Mouse (Mus musculus) myocyte (in vitro differentiated cells): Measurements from ENCODE around the gene Mn1. TPM values are rescaled to one million over a fixed set of nuclear protein-coding genes. Genes with fewer than 3 reads are reported as not detected.

Source experiments
- H3K27me3 ChIP-seq: one replicate; pipeline ENCODE4 v1.6.1; 2011; ENCODE audit not compliant: control insufficient read depth, insufficient read depth, insufficient read length
- H3K36me3 ChIP-seq: one replicate; pipeline ENCODE4 v1.6.1; 2011; ENCODE audit not compliant: control insufficient read depth, insufficient read depth
- H3K4me2 ChIP-seq: one replicate; pipeline ENCODE4 v1.6.1; 2011; ENCODE audit warnings: low read depth, control low read depth
- H3K4me3 ChIP-seq: one replicate; pipeline ENCODE4 v1.5.1; 2011; ENCODE audit warnings: mild to moderate bottlenecking, control low read depth, moderate library complexity
- H3K79me2 ChIP-seq: one replicate; pipeline ENCODE4 v1.6.1; 2011; ENCODE audit not compliant: control insufficient read depth, insufficient read depth
- H3ac ChIP-seq: one replicate; pipeline ENCODE4 v1.6.1; 2011; ENCODE audit not compliant: control insufficient read depth, insufficient read length
- CEBPB ChIP-seq: IDR thresholded peaks from 2 replicates; pipeline ENCODE4 v1.6.1; 2011; ENCODE audit warnings: mild to moderate bottlenecking, moderate library complexity; ENCODE audit not compliant: poor library complexity, insufficient read depth, severe bottlenecking
- E2F4 ChIP-seq: IDR thresholded peaks from one replicate; pipeline ENCODE4 v1.6.1; 2011; ENCODE audit warnings: mild to moderate bottlenecking, control low read depth, moderate library complexity; ENCODE audit not compliant: insufficient read depth
- MAX ChIP-seq: IDR thresholded peaks from one replicate; pipeline ENCODE4 v1.6.1; 2011; ENCODE audit warnings: low read depth, mild to moderate bottlenecking, control low read depth
- MYOD1 ChIP-seq, 3 experiments: IDR thresholded peaks; one replicate each; pipeline ENCODE4 v1.6.1; 2011; ENCODE audit warnings: control low read depth in 2 of 3, low read depth in 2 of 3, mild to moderate bottlenecking in 2 of 3, moderate library complexity in 1 of 3; ENCODE audit not compliant: insufficient read length in 2 of 3, control insufficient read depth in 1 of 3
- MYOG ChIP-seq, 3 experiments: IDR thresholded peaks; one replicate each; pipeline ENCODE4 v1.6.1; 2011; ENCODE audit warnings: control low read depth in 2 of 3, low read depth in 2 of 3, mild to moderate bottlenecking in 2 of 3; ENCODE audit not compliant: insufficient read length in 2 of 3, control insufficient read depth in 1 of 3, insufficient read depth in 1 of 3
- POLR2A ChIP-seq: IDR thresholded peaks from one replicate; pipeline ENCODE4 v1.6.1; 2011; ENCODE audit warnings: low read depth, mild to moderate bottlenecking, control low read depth, moderate library complexity; ENCODE audit not compliant: insufficient read length
- POLR2AphosphoS2 ChIP-seq: IDR thresholded peaks from one replicate; pipeline ENCODE4 v1.6.1; 2011; ENCODE audit warnings: low read depth, control low read depth; ENCODE audit not compliant: insufficient read length
- REST ChIP-seq: IDR thresholded peaks from one replicate; pipeline ENCODE4 v1.6.1; 2011; ENCODE audit warnings: mild to moderate bottlenecking, control low read depth, moderate library complexity; ENCODE audit not compliant: insufficient read depth, insufficient read length
- SRF ChIP-seq: IDR thresholded peaks from one replicate; pipeline ENCODE4 v1.6.1; 2011; ENCODE audit warnings: low read depth; ENCODE audit not compliant: control insufficient read depth, insufficient read length
- TCF12 ChIP-seq: IDR thresholded peaks from one replicate; pipeline ENCODE4 v1.6.1; 2011; ENCODE audit warnings: mild to moderate bottlenecking, control low read depth; ENCODE audit not compliant: poor library complexity, insufficient read depth, severe bottlenecking
- TCF3 ChIP-seq: IDR thresholded peaks from one replicate; pipeline ENCODE4 v1.6.1; 2011; ENCODE audit warnings: low read depth, control low read depth; ENCODE audit not compliant: insufficient read length
- USF1 ChIP-seq: IDR thresholded peaks from one replicate; pipeline ENCODE4 v1.6.1; 2011; ENCODE audit warnings: low read depth, mild to moderate bottlenecking, control low read depth, moderate library complexity
- polyA plus RNA-seq: library from polyadenylated mRNA; unstranded; fragments of >200 nt; fragmentation: generic; extraction: Trizol; gene quantifications from one replicate; pipeline ENCODE4 v1.2.1, GENCODE M21; 2012; ENCODE audit warnings: missing spikeins

Gene Mn1
- polyA plus RNA-seq, 1 experiment, result 0.02 TPM

DNA sequence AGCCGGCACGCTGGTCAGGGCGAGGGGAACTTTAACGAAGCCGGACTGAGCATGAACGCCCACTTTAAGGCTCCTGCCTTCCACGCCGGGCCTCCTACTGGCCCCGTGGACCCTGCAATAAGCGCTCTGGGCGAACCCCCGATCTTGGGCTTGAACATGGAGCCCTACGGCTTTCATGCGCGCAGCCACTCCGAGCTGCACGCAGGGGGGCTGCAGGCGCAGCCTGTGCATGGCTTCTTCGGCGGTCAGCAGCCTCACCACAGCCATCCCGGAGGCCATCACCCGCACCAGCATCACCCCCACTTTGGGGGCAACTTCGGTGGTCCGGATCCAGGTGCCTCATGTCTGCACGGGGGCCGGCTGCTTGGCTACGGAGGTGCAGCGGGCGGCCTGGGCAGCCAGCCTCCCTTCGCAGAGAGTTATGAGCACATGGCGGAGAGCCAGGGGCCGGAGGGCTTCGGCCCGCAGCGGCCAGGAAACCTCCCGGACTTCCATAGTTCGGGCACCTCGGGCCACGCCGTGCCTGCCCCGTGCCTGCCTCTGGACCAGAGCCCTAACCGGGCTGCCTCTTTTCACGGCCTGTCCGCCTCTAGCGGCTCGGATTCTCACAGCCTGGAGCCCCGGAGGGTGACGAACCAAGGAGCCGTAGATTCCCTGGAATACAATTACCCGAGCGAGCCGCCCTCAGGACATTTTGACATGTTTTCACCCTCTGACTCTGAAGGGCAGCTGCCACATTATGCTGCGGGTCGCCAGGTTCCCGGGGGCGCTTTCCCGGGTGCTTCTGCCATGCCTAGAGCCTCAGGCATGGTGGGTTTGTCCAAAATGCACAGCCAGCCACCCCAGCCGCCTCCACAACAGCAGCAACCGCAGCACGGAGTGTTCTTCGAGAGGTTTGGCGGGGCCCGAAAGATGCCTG, 1.3 kb downstream of the Mn1 start:
- Histone ChIP-seq H3K4me2 (no peak overlapping the region), H3K79me2 (no peaks in the 10 kb centered on the region), H3K4me3 (no peak overlapping the region), H3K27me3 (peaks cover 71% of the 10 kb centered on the region), H3ac (no peak overlapping the region), H3K36me3 (no peaks in the 10 kb centered on the region)
- TF ChIP-seq MYOG (IDR thresholded peaks at IDR 0.05; ENCODE audit: control insufficient read depth in 1 of 3, insufficient read depth in 1 of 3, insufficient read length in 2 of 3, low read depth in 2 of 3), result no peak
- TF ChIP-seq POLR2AphosphoS2, result no peak
- TF ChIP-seq REST, result no peak
- TF ChIP-seq TCF3, result no peak
- no peak for TF ChIP-seq MAX
- TF ChIP-seq SRF, result no peak
- TF ChIP-seq USF1, result no peak

DNA sequence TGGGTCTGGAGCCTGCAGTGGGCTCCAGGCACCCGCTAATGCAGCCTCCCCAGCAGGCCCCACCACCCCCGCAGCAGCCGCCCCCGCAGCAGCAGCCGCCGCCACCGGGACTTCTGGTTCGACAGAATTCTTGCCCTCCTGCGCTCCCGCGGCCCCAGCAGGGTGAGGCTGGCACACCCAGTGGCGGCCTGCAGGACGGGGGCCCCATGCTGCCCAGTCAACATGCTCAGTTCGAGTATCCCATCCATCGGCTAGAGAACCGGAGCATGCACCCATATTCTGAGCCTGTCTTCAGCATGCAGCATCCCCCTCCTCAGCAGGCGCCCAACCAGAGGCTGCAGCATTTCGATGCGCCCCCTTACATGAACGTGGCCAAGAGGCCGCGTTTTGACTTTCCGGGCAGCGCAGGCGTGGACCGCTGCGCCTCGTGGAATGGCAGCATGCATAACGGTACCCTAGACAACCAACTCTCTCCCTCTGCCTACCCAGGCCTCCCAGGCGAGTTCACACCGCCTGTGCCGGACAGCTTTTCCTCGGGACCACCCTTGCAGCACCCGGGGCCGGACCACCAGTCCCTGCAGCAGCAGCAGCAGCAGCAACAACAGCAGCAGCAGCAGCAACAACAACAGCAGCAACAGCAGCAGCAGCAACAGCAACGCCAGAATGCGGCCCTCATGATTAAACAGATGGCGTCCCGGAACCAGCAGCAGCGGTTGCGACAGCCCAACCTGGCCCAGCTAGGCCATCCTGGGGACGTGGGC, 2.1 kb downstream of the Mn1 start:
- no peak for TF ChIP-seq USF1
- no peak for TF ChIP-seq MYOD1 (IDR thresholded peaks at IDR 0.05; ENCODE audit: control insufficient read depth in 1 of 3, insufficient read length in 2 of 3, low read depth in 2 of 3)
- TF ChIP-seq POLR2AphosphoS2, result no peak
- TF ChIP-seq TCF3, result no peak
- no peak for TF ChIP-seq E2F4
- no peak for TF ChIP-seq TCF12
- no peak for TF ChIP-seq MYOG (IDR thresholded peaks at IDR 0.05; ENCODE audit: control insufficient read depth in 1 of 3, insufficient read depth in 1 of 3, insufficient read length in 2 of 3, low read depth in 2 of 3)
- no peak for TF ChIP-seq POLR2A
- no peak for TF ChIP-seq MAX
- no peak for TF ChIP-seq CEBPB
- TF ChIP-seq REST, result no peak
- TF ChIP-seq SRF, result no peak
- H3K36me3 ChIP-seq, result no peaks in the 10 kb centered on the region
- no peak overlapping the region for H3K4me2 ChIP-seq
- no peaks in the 10 kb centered on the region for H3K79me2 ChIP-seq
- no peak overlapping the region for H3K4me3 ChIP-seq
- H3ac ChIP-seq, result no peak overlapping the region
- H3K27me3 ChIP-seq, result peaks cover 69% of the 10 kb centered on the region

- TF ChIP-seq MYOD1 (IDR thresholded peaks at IDR 0.05; ENCODE audit: control insufficient read depth in 1 of 3, insufficient read length in 2 of 3, low read depth in 2 of 3) (no peak), MYOG (IDR thresholded peaks at IDR 0.05; ENCODE audit: control insufficient read depth in 1 of 3, insufficient read depth in 1 of 3, insufficient read length in 2 of 3, low read depth in 2 of 3) (no peak), USF1 (no peak), SRF (no peak), POLR2A (no peak)
- Histone ChIP-seq H3K36me3 (no peaks in the 10 kb centered on the region), H3K4me2 (no peak overlapping the region), H3K4me3 (no peak overlapping the region), H3ac (no peak overlapping the region), H3K79me2 (no peaks in the 10 kb centered on the region), H3K27me3 (peaks cover 73% of the 10 kb centered on the region)
Measured at GRCm38 (mm10) chr5:111420011-111420691, 3.0 kb downstream of the Mn1 start.

DNA sequence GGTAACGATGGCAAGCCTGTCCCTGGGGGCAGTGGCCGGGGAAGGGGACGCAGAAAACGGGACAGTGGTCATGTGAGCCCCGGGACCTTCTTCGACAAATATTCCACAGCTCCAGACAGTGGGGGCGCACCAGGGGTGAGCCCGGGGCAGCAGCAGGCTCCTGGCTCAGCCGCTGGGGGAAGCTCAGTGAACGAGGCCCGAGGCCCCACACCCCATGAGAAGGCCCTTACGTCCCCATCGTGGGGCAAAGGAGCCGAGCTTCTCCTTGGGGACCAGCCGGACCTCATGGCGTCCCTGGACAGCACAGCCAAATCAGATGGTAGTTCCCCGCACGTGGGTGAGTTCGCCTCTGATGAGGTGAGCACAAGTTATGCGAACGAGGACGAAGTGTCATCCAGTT, 3.7 kb downstream of the Mn1 start:
- TF ChIP-seq CEBPB (no peak), MYOD1 (IDR thresholded peaks at IDR 0.05; ENCODE audit: control insufficient read depth in 1 of 3, insufficient read length in 2 of 3, low read depth in 2 of 3) (no peak), USF1 (no peak), TCF12 (no peak), MYOG (IDR thresholded peaks at IDR 0.05; ENCODE audit: control insufficient read depth in 1 of 3, insufficient read depth in 1 of 3, insufficient read length in 2 of 3, low read depth in 2 of 3) (no peak), TCF3 (no peak), E2F4 (no peak), SRF (no peak), REST (no peak), MAX (no peak), POLR2A (no peak), POLR2AphosphoS2 (no peak)
- Histone ChIP-seq H3K4me2 (no peak overlapping the region), H3K27me3 (peaks cover 76% of the 10 kb centered on the region), H3K36me3 (no peaks in the 10 kb centered on the region), H3K79me2 (no peaks in the 10 kb centered on the region), H3K4me3 (no peak overlapping the region), H3ac (no peak overlapping the region)
